Mouse (Mus musculus): Measurements from ENCODE around the gene Vsig10. TPM values are rescaled to one million over a fixed set of nuclear protein-coding genes. Genes with fewer than 3 reads are reported as not detected.
A peak's percentile ranks its signal among the peaks of the same experiment; 100 is the strongest.

Vsig10 gene
- polyA plus RNA-seq, 1 experiment from 2014 or later = 2.5 TPM

- Histone ChIP-seq H3K36me3 (ENCODE audit: control insufficient read depth, insufficient read depth, low read length) (peaks cover 3% of the 10 kb centered on the region; the same call in 1 of the 2 replicates), H3K4me2 (ENCODE audit: low read depth, low read length, severe bottlenecking) (no peak overlapping the region), H3K27me3 (ENCODE audit: control insufficient read depth, insufficient read depth, low read length) (no peaks in the 10 kb centered on the region), H3K9me3 (ENCODE audit: control insufficient read depth, low read length) (no peaks in the 10 kb centered on the region), H3K4me3 (ENCODE audit: low read depth, low read length) (no peak overlapping the region), H3K9ac (ENCODE audit: low read length) (no peak overlapping the region), H3K4me1 (replicated peaks; ENCODE audit: control insufficient read depth, insufficient read depth, low read length) (peaks cover 8% of the 10 kb centered on the region), H3K27ac (ENCODE audit: low read depth, low read length) (no peak overlapping the region)
- DNase-seq (ENCODE audit: low spot score) (no peak), ATAC-seq (replicated peaks; ENCODE audit: low FRiP score) (no peak)
- 93% methylated on average over 8 of the region's 8 CpGs for WGBS
Observed at GRCm38 (mm10) chr5:117282360-117282759, 36.5 kb upstream of the Vsig10 start.

DNA sequence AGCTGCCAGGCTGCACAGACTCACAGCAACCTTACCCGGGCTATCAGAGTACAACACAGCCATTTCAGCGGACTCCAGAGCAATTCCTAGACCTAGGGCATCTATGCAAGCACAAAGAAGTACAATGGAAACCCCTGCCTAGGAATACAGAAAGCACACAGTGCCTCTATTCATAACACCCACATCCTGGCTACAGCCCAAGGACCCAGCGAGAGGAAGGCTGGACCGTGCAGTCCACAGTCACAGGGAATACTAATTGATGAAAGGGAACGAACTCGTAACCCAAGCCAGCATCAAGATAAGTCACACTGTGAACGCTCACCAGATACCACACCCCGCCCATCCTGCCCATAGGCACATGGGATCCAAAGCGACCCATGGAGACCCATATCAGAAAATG lies 34.9 kb upstream of the Vsig10 start:
- Histone ChIP-seq H3K4me1 (replicated peaks; ENCODE audit: control insufficient read depth, insufficient read depth, low read length) (peaks cover 11% of the 10 kb centered on the region), H3K9me3 (ENCODE audit: control insufficient read depth, low read length) (no peaks in the 10 kb centered on the region), H3K4me3 (ENCODE audit: low read depth, low read length) (no peak overlapping the region), H3K4me2 (ENCODE audit: low read depth, low read length, severe bottlenecking) (no peak overlapping the region), H3K27ac (ENCODE audit: low read depth, low read length) (no peak overlapping the region), H3K27me3 (ENCODE audit: control insufficient read depth, insufficient read depth, low read length) (no peaks in the 10 kb centered on the region; the same call in 1 of the 2 replicates), H3K9ac (ENCODE audit: low read length) (no peak overlapping the region), H3K36me3 (ENCODE audit: control insufficient read depth, insufficient read depth, low read length) (peaks cover 3% of the 10 kb centered on the region; the same call in 1 of the 2 replicates)
- DNase-seq (ENCODE audit: low spot score) = no peak
- WGBS = 80% methylated on average over 9 of the region's 9 CpGs
- no peak for ATAC-seq (replicated peaks; ENCODE audit: low FRiP score)

DNA sequence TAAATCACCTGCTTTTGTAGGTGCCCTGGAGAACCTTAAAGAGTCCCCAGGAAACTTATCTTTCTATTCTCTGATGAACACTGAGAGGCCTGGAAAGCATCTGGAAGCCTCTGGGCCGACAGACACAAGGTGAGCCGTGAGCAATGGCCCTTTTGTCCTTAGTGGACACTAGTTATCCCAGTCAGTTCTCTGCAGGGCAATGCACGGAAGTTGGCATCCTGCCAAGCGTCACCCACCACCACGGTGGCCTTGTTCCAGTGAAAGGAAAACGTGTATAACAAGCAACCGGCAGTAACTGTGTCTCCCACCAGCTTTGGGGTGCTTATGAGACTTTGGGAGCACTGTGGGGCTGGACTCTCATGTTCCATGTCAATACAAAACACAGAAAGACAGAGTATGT lies 34.2 kb upstream of the Vsig10 start:
- peaks cover 3% of the 10 kb centered on the region; the same call in 1 of the 2 replicates for H3K36me3 ChIP-seq (ENCODE audit: control insufficient read depth, insufficient read depth, low read length)
- H3K27me3 ChIP-seq (ENCODE audit: control insufficient read depth, insufficient read depth, low read length) = no peaks in the 10 kb centered on the region; the same call in 1 of the 2 replicates
- H3K4me2 ChIP-seq (ENCODE audit: low read depth, low read length, severe bottlenecking) = no peak overlapping the region
- DNase-seq (ENCODE audit: low spot score) (no peak), ATAC-seq (replicated peaks; ENCODE audit: low FRiP score) (no peak)
- H3K4me3 ChIP-seq (ENCODE audit: low read depth, low read length) = no peak overlapping the region
- H3K9ac ChIP-seq (ENCODE audit: low read length) = no peak overlapping the region
- no peaks in the 10 kb centered on the region for H3K9me3 ChIP-seq (ENCODE audit: control insufficient read depth, low read length)
- peaks cover 11% of the 10 kb centered on the region for H3K4me1 ChIP-seq (replicated peaks; ENCODE audit: control insufficient read depth, insufficient read depth, low read length)
- 80% methylated on average over 7 of the region's 7 CpGs for WGBS
- no peak overlapping the region for H3K27ac ChIP-seq (ENCODE audit: low read depth, low read length)

DNA sequence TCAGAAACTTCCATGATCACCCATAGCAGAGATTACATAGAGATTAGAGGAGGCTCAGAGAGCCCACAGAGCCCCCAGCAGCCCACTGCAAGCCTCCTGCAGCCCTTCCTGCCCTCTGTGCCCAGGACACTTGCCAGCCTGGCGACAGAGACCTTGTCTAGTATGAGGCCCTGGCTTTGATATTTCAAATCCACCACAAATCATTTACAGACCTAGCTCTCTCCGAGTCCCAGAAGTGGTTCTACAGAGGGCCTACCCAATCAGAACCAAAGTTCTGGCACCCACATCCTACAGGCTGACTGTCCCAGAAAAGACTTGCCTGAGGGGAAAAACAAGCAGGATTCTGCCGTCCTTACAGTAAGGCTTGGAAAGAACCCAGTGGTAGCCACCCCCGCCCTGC lies 33.6 kb upstream of the Vsig10 start:
- Histone ChIP-seq H3K9ac (ENCODE audit: low read length) (no peak overlapping the region), H3K36me3 (ENCODE audit: control insufficient read depth, insufficient read depth, low read length) (peaks cover 3% of the 10 kb centered on the region; the same call in 1 of the 2 replicates), H3K4me2 (ENCODE audit: low read depth, low read length, severe bottlenecking) (no peak overlapping the region), H3K4me1 (replicated peaks; ENCODE audit: control insufficient read depth, insufficient read depth, low read length) (peaks cover 11% of the 10 kb centered on the region), H3K9me3 (ENCODE audit: control insufficient read depth, low read length) (peaks cover 2% of the 10 kb centered on the region; the same call in 1 of the 2 replicates), H3K27ac (ENCODE audit: low read depth, low read length) (no peak overlapping the region), H3K27me3 (ENCODE audit: control insufficient read depth, insufficient read depth, low read length) (no peaks in the 10 kb centered on the region; the same call in 1 of the 2 replicates), H3K4me3 (ENCODE audit: low read depth, low read length) (no peak overlapping the region)
- ATAC-seq (replicated peaks; ENCODE audit: low FRiP score) (no peak), DNase-seq (ENCODE audit: low spot score) (no peak)
- WGBS = 85% methylated on average over 4 of the region's 4 CpGs

GRCm38 (mm10) chr5:117286286-117286685 lies 32.6 kb upstream of the Vsig10 start:
- H3K36me3 ChIP-seq (ENCODE audit: control insufficient read depth, insufficient read depth, low read length) = peaks cover 3% of the 10 kb centered on the region; the same call in 1 of the 2 replicates
- H3K9me3 ChIP-seq (ENCODE audit: control insufficient read depth, low read length) = peaks cover 2% of the 10 kb centered on the region; the same call in 1 of the 2 replicates
- ATAC-seq (replicated peaks; ENCODE audit: low FRiP score) (no peak), DNase-seq (ENCODE audit: low spot score) (no peak)
- H3K9ac ChIP-seq (ENCODE audit: low read length) = peak overlapping the region; percentile 87
- WGBS = 55% methylated on average over 3 of the region's 3 CpGs
- H3K4me1 ChIP-seq (replicated peaks; ENCODE audit: control insufficient read depth, insufficient read depth, low read length) = peaks cover 11% of the 10 kb centered on the region
- peak overlapping the region; percentile 79 for H3K4me3 ChIP-seq (ENCODE audit: low read depth, low read length)
- H3K27ac ChIP-seq (ENCODE audit: low read depth, low read length) = no peak overlapping the region
- peak overlapping the region; percentile 63 for H3K4me2 ChIP-seq (ENCODE audit: low read depth, low read length, severe bottlenecking)
- H3K27me3 ChIP-seq (ENCODE audit: control insufficient read depth, insufficient read depth, low read length) = no peaks in the 10 kb centered on the region; the same call in 1 of the 2 replicates

DNA sequence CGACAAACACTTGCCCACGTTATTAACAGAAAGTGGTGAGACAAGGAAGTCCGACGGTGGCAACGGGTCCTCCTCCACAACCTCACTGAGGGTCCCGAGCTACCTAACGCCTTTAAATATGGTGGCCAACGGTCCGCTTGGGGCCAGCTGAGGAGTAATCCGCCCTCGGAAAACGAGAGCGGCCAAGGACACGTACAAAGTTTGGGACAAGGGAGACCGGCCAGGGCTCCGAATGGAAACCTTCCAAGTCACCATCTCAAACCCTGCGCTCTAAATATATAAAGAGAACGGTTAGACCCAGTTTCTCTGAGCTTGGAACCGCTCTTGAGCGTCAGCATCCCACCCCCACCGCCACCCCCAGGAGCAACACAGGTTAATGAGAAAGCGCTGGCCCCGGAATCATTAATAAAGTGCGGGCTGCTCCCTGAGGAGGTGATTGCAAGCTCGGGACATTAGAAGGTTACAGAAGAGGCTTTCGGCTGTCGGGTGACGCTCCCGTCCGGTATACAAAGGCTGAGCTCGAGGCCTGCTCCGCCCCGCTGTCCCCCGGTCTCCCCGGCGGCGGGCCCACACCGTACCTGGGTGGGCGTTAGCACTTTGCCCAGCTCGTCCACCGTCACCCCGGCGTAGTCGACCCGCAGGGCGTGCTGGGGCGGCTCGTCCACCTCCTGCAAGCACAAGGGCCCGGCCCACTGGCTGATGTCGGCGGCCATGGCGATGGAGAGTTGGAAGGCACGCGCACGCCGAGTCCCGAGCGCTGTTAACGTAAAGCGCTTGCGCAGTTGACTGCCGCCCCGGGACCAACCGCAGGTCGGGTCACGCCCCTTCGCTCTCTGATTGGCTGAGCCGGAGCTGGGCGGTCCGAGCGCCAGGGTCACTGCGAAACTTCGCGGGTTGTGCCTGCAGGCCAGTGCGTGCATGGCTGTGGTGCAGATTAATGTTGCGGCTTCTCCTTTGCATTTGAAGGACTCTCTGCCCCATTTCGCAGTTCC lies 31.8 kb upstream of the Vsig10 start, which contains the start of gene Pebp1:
TSS of gene Pebp1 (minus strand) at position 795 of the 992 bp plus-strand sequence.
- H3K27ac ChIP-seq (ENCODE audit: low read depth, low read length) = no peak within 1 kb of the TSS
- H3K4me1 ChIP-seq (replicated peaks; ENCODE audit: control insufficient read depth, insufficient read depth, low read length) = peaks cover 11% of the 10 kb centered on the region
- peak; percentile 98 for ATAC-seq (replicated peaks; ENCODE audit: low FRiP score)
- peak within 1 kb of the TSS; percentile 87 for H3K9ac ChIP-seq (ENCODE audit: low read length)
- no peaks in the 10 kb centered on the region; the same call in 1 of the 2 replicates for H3K27me3 ChIP-seq (ENCODE audit: control insufficient read depth, insufficient read depth, low read length)
- under 1% methylated on average over 64 of the region's 77 CpGs for WGBS
- H3K36me3 ChIP-seq (ENCODE audit: control insufficient read depth, insufficient read depth, low read length) = peaks cover 3% of the 10 kb centered on the region; the same call in 1 of the 2 replicates
- H3K4me3 ChIP-seq (ENCODE audit: low read depth, low read length) = peak within 1 kb of the TSS; percentile 79
- H3K9me3 ChIP-seq (ENCODE audit: control insufficient read depth, low read length) = peaks cover 2% of the 10 kb centered on the region; the same call in 1 of the 2 replicates
- H3K4me2 ChIP-seq (ENCODE audit: low read depth, low read length, severe bottlenecking) = peak within 1 kb of the TSS; percentile 63
- peak; percentile 98 for DNase-seq (ENCODE audit: low spot score)

- H3K9me3 ChIP-seq (ENCODE audit: control insufficient read depth, low read length) = peaks cover 2% of the 10 kb centered on the region; the same call in 1 of the 2 replicates
- no peak overlapping the region for H3K4me2 ChIP-seq (ENCODE audit: low read depth, low read length, severe bottlenecking)
- H3K27me3 ChIP-seq (ENCODE audit: control insufficient read depth, insufficient read depth, low read length) = no peaks in the 10 kb centered on the region; the same call in 1 of the 2 replicates
- H3K36me3 ChIP-seq (ENCODE audit: control insufficient read depth, insufficient read depth, low read length) = peaks cover 1% of the 10 kb centered on the region; the same call in 1 of the 2 replicates
- no peak for DNase-seq (ENCODE audit: low spot score)
- no peak overlapping the region for H3K9ac ChIP-seq (ENCODE audit: low read length)
- ATAC-seq (replicated peaks; ENCODE audit: low FRiP score) = no peak
- no peak overlapping the region for H3K27ac ChIP-seq (ENCODE audit: low read depth, low read length)
- no peak overlapping the region for H3K4me3 ChIP-seq (ENCODE audit: low read depth, low read length)
- H3K4me1 ChIP-seq (replicated peaks; ENCODE audit: control insufficient read depth, insufficient read depth, low read length) = peaks cover 8% of the 10 kb centered on the region
Observed at GRCm38 (mm10) chr5:117289646-117290045, 29.2 kb upstream of the Vsig10 start.

DNA sequence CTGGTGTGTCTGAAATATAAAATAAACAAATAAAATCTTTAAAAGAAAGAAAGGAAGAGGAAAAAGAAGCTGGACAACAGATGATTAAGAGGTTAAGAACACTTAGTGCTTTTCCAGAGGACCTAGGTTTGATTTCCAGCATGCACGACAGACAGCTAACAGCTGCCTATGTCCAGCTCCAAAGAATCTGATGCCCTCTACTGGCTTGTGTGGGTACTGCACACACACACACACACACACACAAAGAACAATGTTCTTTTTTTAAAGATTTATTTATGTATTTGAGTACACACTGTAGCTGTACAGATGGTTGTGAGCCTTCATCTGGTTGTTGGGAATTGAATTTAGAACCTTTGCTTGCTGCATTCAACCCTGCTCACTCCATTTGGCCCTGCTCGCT lies 28.8 kb upstream of the Vsig10 start:
- no peak overlapping the region for H3K4me2 ChIP-seq (ENCODE audit: low read depth, low read length, severe bottlenecking)
- H3K4me3 ChIP-seq (ENCODE audit: low read depth, low read length) = no peak overlapping the region
- WGBS = 96% methylated on average over 2 of the region's 2 CpGs
- DNase-seq (ENCODE audit: low spot score) (no peak), ATAC-seq (replicated peaks; ENCODE audit: low FRiP score) (no peak)
- no peak overlapping the region for H3K27ac ChIP-seq (ENCODE audit: low read depth, low read length)
- H3K9me3 ChIP-seq (ENCODE audit: control insufficient read depth, low read length) = peaks cover 2% of the 10 kb centered on the region; the same call in 1 of the 2 replicates
- no peaks in the 10 kb centered on the region; the same call in 1 of the 2 replicates for H3K27me3 ChIP-seq (ENCODE audit: control insufficient read depth, insufficient read depth, low read length)
- H3K4me1 ChIP-seq (replicated peaks; ENCODE audit: control insufficient read depth, insufficient read depth, low read length) = peaks cover 7% of the 10 kb centered on the region
- no peaks in the 10 kb centered on the region for H3K36me3 ChIP-seq (ENCODE audit: control insufficient read depth, insufficient read depth, low read length)
- no peak overlapping the region for H3K9ac ChIP-seq (ENCODE audit: low read length)
